Mouse (Mus musculus): ENCODE results near the gene Rps11. TPM values are rescaled to one million over a fixed set of nuclear protein-coding genes. Genes with fewer than 3 reads are reported as not detected.

Rps11 gene
- total RNA-seq, 2 experiments from 2014 or later: 456 to 554 TPM

- no peak for DNase-seq (ENCODE audit: low spot score in 2 of 2)
These were observed 33.8 kb downstream of the Rps11 start for GRCm38 (mm10) chr7:45090251-45090977.

- no peak for DNase-seq (ENCODE audit: low spot score in 2 of 2)
These were observed 35.6 kb downstream of the Rps11 start for GRCm38 (mm10) chr7:45088597-45088996.

GRCm38 (mm10) chr7:45086084-45086483, 38.2 kb downstream of the Rps11 start:
- DNase-seq (ENCODE audit: low spot score in 2 of 2): no peak

GRCm38 (mm10) chr7:45083300-45083890, 40.8 kb downstream of the Rps11 start:
- no peak for DNase-seq (ENCODE audit: low spot score in 2 of 2)

- no peak for DNase-seq (ENCODE audit: low spot score in 2 of 2)
These were observed 41.6 kb downstream of the Rps11 start for GRCm38 (mm10) chr7:45082401-45083299.

- no peak for DNase-seq (ENCODE audit: low spot score in 2 of 2)
These were observed 43.2 kb downstream of the Rps11 start for GRCm38 (mm10) chr7:45081016-45081415.

- DNase-seq (ENCODE audit: low spot score in 2 of 2): peak; percentile 97 to 98
These were observed 44.4 kb downstream of the Rps11 start for GRCm38 (mm10) chr7:45079856-45080255.

GRCm38 (mm10) chr7:45078513-45078912, 45.7 kb downstream of the Rps11 start:
- peak; percentile 70 to 76 for DNase-seq (ENCODE audit: low spot score in 2 of 2)

GRCm38 (mm10) chr7:45077829-45078228, 46.4 kb downstream of the Rps11 start:
- no peak for DNase-seq (ENCODE audit: low spot score in 2 of 2)

- DNase-seq (ENCODE audit: low spot score in 2 of 2): no peak
These were observed 46.9 kb downstream of the Rps11 start for GRCm38 (mm10) chr7:45077322-45077721.

GRCm38 (mm10) chr7:45076501-45076900, 47.7 kb downstream of the Rps11 start:
- no peak for DNase-seq (ENCODE audit: low spot score in 2 of 2)

- no peak for DNase-seq (ENCODE audit: low spot score in 2 of 2)
These were observed 48.8 kb downstream of the Rps11 start for GRCm38 (mm10) chr7:45075405-45075804.

GRCm38 (mm10) chr7:45073949-45074348, 50.3 kb downstream of the Rps11 start:
- DNase-seq (ENCODE audit: low spot score in 2 of 2): no peak

GRCm38 (mm10) chr7:45073171-45073707, 51.0 kb downstream of the Rps11 start:
- no peak for DNase-seq (ENCODE audit: low spot score in 2 of 2)

Small RNAs within 50 kb of the gene (microRNA-seq; reads per million reads assigned to microRNA genes)
- gene Mir150: 400 to 784 reads per million in 2 experiments
- 15.2 to 16.3 reads per million in 2 experiments for gene Mir5121
- gene Mir7055: 1.1 to 2.5 reads per million in 2 experiments

Other genes with a start within 250 kb of the Rps11 start
- gene Med25, start 231.7 kb downstream of the Rps11 start, total RNA-seq (2021): 100 to 1,000 TPM; 107 to 114 TPM
- gene Fuz, start 228.4 kb downstream of the Rps11 start, total RNA-seq (2021): 10 to 100 TPM; 17.9 to 19.4 TPM
- 100 to 1,000 TPM; 261 to 290 TPM for gene Ap2a1, start 194.9 kb downstream of the Rps11 start, total RNA-seq (2021)
- gene Tsks, start 181.2 kb downstream of the Rps11 start, total RNA-seq (2021): under 1 TPM; 0.25 to 0.64 TPM
- 100 to 1,000 TPM in 1 of 2 experiments, 10 to 100 TPM in 1; 99.2 to 101 TPM for gene Cpt1c, start 149.6 kb downstream of the Rps11 start, total RNA-seq (2021)
- 100 to 1,000 TPM; 232 to 248 TPM for gene Prmt1, start 137.9 kb downstream of the Rps11 start, total RNA-seq (2021)
- gene Irf3, start 126.8 kb downstream of the Rps11 start, total RNA-seq (2021): 10 to 100 TPM; 38.1 to 42.5 TPM
- gene Bcl2l12, start 125.7 kb downstream of the Rps11 start, total RNA-seq (2021): 1 to 10 TPM; 5.4 to 5.5 TPM
- 100 to 1,000 TPM; 141 to 145 TPM for gene Scaf1, start 108.1 kb downstream of the Rps11 start, total RNA-seq (2021)
- gene Rras, start 106.5 kb downstream of the Rps11 start, total RNA-seq (2021): 10 to 100 TPM; 12.2 to 12.3 TPM
- gene Prr12, start 71.6 kb downstream of the Rps11 start, total RNA-seq (2021): 10 to 100 TPM; 69.1 to 70.3 TPM
- gene Nosip, start 62.0 kb downstream of the Rps11 start, total RNA-seq (2021): 10 to 100 TPM; 47.2 to 51.6 TPM
- 10 to 100 TPM in 1 of 2 experiments, 1 to 10 TPM in 1; 6.9 to 10.1 TPM for gene Prrg2, start 61.8 kb downstream of the Rps11 start, total RNA-seq (2021)
- 10 to 100 TPM; 11.4 to 11.9 TPM for gene Rcn3, start 32.2 kb downstream of the Rps11 start, total RNA-seq (2021)
- gene Fcgrt, start 20.6 kb downstream of the Rps11 start, total RNA-seq (2021): 10 to 100 TPM; 17.9 to 23.1 TPM
- 100 to 1,000 TPM; 946 to 985 TPM for gene Rpl13a, start 4.3 kb upstream of the Rps11 start, total RNA-seq (2021)
- not detected for gene Gm45713, start 11.8 kb upstream of the Rps11 start, total RNA-seq (2021)
- gene Flt3l, start 12.0 kb upstream of the Rps11 start, total RNA-seq (2021): 1 to 10 TPM; 4.3 to 6.0 TPM
- 10 to 100 TPM; 60.7 to 63.1 TPM for gene Pih1d1, start 29.9 kb upstream of the Rps11 start, total RNA-seq (2021)
- 10 to 100 TPM; 12.2 to 17.3 TPM for gene Aldh16a1, start 30.1 kb upstream of the Rps11 start, total RNA-seq (2021)
- gene Slc17a7, start 39.5 kb upstream of the Rps11 start, total RNA-seq (2021): 1,000 to 10,000 TPM; 1,094 to 1,136 TPM
- under 1 TPM; 0.18 to 0.43 TPM for gene Gfy, start 55.1 kb upstream of the Rps11 start, total RNA-seq (2021)
- not detected for gene Pth2, start 56.6 kb upstream of the Rps11 start, total RNA-seq (2021)
- gene Ccdc155, start 80.5 kb upstream of the Rps11 start, total RNA-seq (2021): 1 to 10 TPM; 2.2 to 2.9 TPM
- 10 to 100 TPM in 1 of 2 experiments, 1 to 10 TPM in 1; 8.3 to 10.7 TPM for gene Dkkl1, start 87.7 kb upstream of the Rps11 start, total RNA-seq (2021)
- 10 to 100 TPM; 12.5 to 13.7 TPM for gene Tead2, start 91.3 kb upstream of the Rps11 start, total RNA-seq (2021)
- gene Cd37, start 114.7 kb upstream of the Rps11 start, total RNA-seq (2021): 1 to 10 TPM; 4.6 to 5.0 TPM
- 1 to 10 TPM; 1.0 to 1.2 TPM for gene Slc6a16, start 116.6 kb upstream of the Rps11 start, total RNA-seq (2021)
- gene Slc6a21, start 153.1 kb upstream of the Rps11 start, total RNA-seq (2021): not detected
- gene Trpm4, start 209.3 kb upstream of the Rps11 start, total RNA-seq (2021): 10 to 100 TPM; 19.6 to 20.9 TPM
- gene Hrc, start 210.9 kb upstream of the Rps11 start, total RNA-seq (2021): under 1 TPM; 0.85 to 0.96 TPM
- 100 to 1,000 TPM; 124 to 128 TPM for gene Ppfia3, start 242.6 kb upstream of the Rps11 start, total RNA-seq (2021)
- 100 to 1,000 TPM; 137 to 163 TPM for gene Lin7b, start 246.1 kb upstream of the Rps11 start, total RNA-seq (2021)